ENCODE assay signal across 15 mouse cellular contexts in the genomic region with DNA sequence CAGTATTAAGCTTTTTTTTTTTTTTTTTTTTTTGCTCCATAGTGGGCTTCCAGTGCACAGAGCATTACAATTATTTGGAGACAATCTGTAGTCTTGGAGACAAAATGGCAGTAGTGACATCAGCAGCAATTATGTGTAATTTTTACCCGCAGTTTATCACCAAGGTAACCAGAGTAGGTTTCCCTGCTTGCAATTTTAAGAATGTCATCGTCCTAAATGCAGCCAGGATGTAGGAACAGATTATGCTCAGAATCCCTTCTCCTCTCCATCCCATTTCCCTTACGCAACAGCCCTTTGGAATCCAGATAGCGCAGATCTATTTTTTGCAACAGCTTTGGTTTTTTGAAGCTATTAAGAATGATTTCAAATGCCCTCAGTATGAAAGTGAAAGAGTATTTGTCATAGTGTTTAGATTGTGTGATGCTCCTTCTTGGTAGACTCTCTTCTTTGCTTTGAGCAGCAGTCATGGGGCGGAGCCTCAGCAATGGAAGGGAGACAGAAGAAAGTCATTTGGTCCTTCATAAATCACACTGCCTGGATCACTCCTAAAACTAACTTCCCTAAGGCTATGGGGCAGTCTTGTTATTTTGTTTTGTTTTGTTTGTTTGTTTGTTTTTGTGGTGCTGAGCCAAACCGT.
DNase-seq lines count a peak whose midpoint lies in the region; ATAC-seq lines count a peak whose summit lies in the region.
"Had no signal": no experiment of that assay in that cellular context is flagged by ENCODE, and none has a peak within 500 bp of the region (broad histone marks: within the 10 kb centered on the region; RNA-seq: fewer than 3 reads in every experiment).

No protein-coding gene starts in this region.

- H3K4me3 ChIP-seq in hindbrain, embryonic 15.5 days, result no peak overlapping the region
- H3K4me3 ChIP-seq in hindbrain, embryonic 11.5 days (ENCODE audit: low read depth, low read length), result no peak overlapping the region
- no peak overlapping the region for H3K4me3 ChIP-seq in neural tube, embryonic 15.5 days (replicated peaks)

- no peak overlapping the region for H3K4me2 ChIP-seq in hindbrain, embryonic 15.5 days
- no peak overlapping the region for H3K4me2 ChIP-seq in hindbrain, embryonic 11.5 days (replicated peaks; ENCODE audit: low read depth, low read length)
- H3K4me2 ChIP-seq in neural tube, embryonic 15.5 days, result no peak overlapping the region

- peaks cover 6% of the 10 kb centered on the region for H3K4me1 ChIP-seq in hindbrain, embryonic 15.5 days (replicated peaks)
- no peaks in the 10 kb centered on the region for H3K4me1 ChIP-seq in hindbrain, embryonic 11.5 days (replicated peaks; ENCODE audit: control insufficient read depth, insufficient read depth, low read length)
- peaks cover 6% of the 10 kb centered on the region; the same call in 1 of the 2 replicates for H3K4me1 ChIP-seq in neural tube, embryonic 15.5 days

- peak overlapping the region; percentile 55 for H3K27ac ChIP-seq in hindbrain, embryonic 15.5 days (replicated peaks)
- H3K27ac ChIP-seq in hindbrain, embryonic 11.5 days (ENCODE audit: low read depth, low read length), result no peak overlapping the region
- H3K27ac ChIP-seq in neural tube, embryonic 15.5 days (replicated peaks), result peak overlapping the region; percentile 37; the same call in 1 of the 2 replicates

- no peaks in the 10 kb centered on the region for H3K36me3 ChIP-seq in hindbrain, embryonic 15.5 days
- H3K36me3 ChIP-seq in hindbrain, embryonic 11.5 days (ENCODE audit: control insufficient read depth, insufficient read depth, low read length), result no peaks in the 10 kb centered on the region
- no peaks in the 10 kb centered on the region for H3K36me3 ChIP-seq in neural tube, embryonic 15.5 days

- no peak for DNase-seq in hindbrain, embryonic 11.5 days (ENCODE audit: low spot score)
- DNase-seq in neural tube, embryonic 10.5 days (ENCODE audit: extremely low spot score, low spot score), result no peak
- DNase-seq in layer of hippocampus, adult 9-10 months (ENCODE audit: low spot score), result peak; percentile 49
- no peak for DNase-seq in cerebellum, postnatal 10 days
- no peak for DNase-seq in kidney, postnatal 14 days
- DNase-seq: cerebellum, postnatal 25 days; heart, adult 18-20 months; heart, postnatal 14 days; kidney, postnatal 36 days; lung, adult 2 months; right cerebral cortex, postnatal 25 days had no signal

- H3K9ac ChIP-seq in hindbrain, embryonic 15.5 days, result no peak overlapping the region
- no peak overlapping the region for H3K9ac ChIP-seq in hindbrain, embryonic 11.5 days (ENCODE audit: low read depth, low read length)
- no peak overlapping the region for H3K9ac ChIP-seq in neural tube, embryonic 15.5 days (replicated peaks)

- WGBS in hindbrain, embryonic 15.5 days, result 69% methylated on average over 6 of the region's 6 CpGs
- WGBS in hindbrain, embryonic 11.5 days, result 79% methylated on average over 6 of the region's 6 CpGs
- 66% methylated on average over 6 of the region's 6 CpGs for WGBS in neural tube, embryonic 15.5 days

- H3K27me3 ChIP-seq in hindbrain, embryonic 15.5 days, result no peaks in the 10 kb centered on the region
- H3K27me3 ChIP-seq in hindbrain, embryonic 11.5 days (ENCODE audit: control insufficient read depth, insufficient read depth, low read length), result no peaks in the 10 kb centered on the region
- H3K27me3 ChIP-seq in neural tube, embryonic 15.5 days (replicated peaks), result no peaks in the 10 kb centered on the region

- no peaks in the 10 kb centered on the region for H3K9me3 ChIP-seq in hindbrain, embryonic 15.5 days
- H3K9me3 ChIP-seq in hindbrain, embryonic 11.5 days (ENCODE audit: control insufficient read depth, low read length), result no peaks in the 10 kb centered on the region
- H3K9me3 ChIP-seq in neural tube, embryonic 15.5 days (replicated peaks), result no peaks in the 10 kb centered on the region

- ATAC-seq in hindbrain, embryonic 15.5 days (ENCODE audit: low FRiP score, low read depth), result no peak
- no peak for ATAC-seq in hindbrain, embryonic 11.5 days (ENCODE audit: low FRiP score)
- ATAC-seq in neural tube, embryonic 15.5 days (ENCODE audit: low FRiP score), result peak; percentile 69; the same call in 1 of the 2 replicates
- ATAC-seq: CD4-positive, CD25-positive, alpha-beta regulatory T cell, adult 4 months; intestine, embryonic 16.5 days had no signal
